Mouse (Mus musculus): ENCODE results near the gene Pianp.

- no peak for TF ChIP-seq POLR2A (IDR thresholded peaks at IDR 0.05; ENCODE audit: extremely low read depth, insufficient read depth, low read length)
- no peak for TF ChIP-seq CTCF (IDR thresholded peaks at IDR 0.05; ENCODE audit: extremely low read depth, insufficient read depth, low read length)
Measured at GRCm38 (mm10) chr6:124995831-124996403, 577 bp upstream of the Pianp start.
